Mouse (Mus musculus) erythroblast, embryonic 14.5 days (primary cell): Measurements from ENCODE around the gene Uqcc3.

Experiments used
- GATA1 ChIP-seq: IDR thresholded peaks from 2 replicates; pipeline ENCODE4 v1.6.1; 2012; ENCODE audit warnings: low read length, inconsistent platforms, mixed read lengths
- TAL1 ChIP-seq: IDR thresholded peaks from 3 replicates; pipeline ENCODE4 v1.6.1; 2012; ENCODE audit warnings: low read length, inconsistent platforms, mixed read lengths

- no peak for TF ChIP-seq TAL1
- TF ChIP-seq GATA1, result no peak
Observed at GRCm38 (mm10) chr19:8853117-8853516, 27.6 kb downstream of the Uqcc3 start.
